Mouse (Mus musculus) heart, embryonic 16.5 days (tissue): ENCODE data around the gene Ccdc88b. TPM values are rescaled to one million over a fixed set of nuclear protein-coding genes. Genes with fewer than 3 reads are reported as not detected.

ENCODE experiments used
- ATAC-seq: fragments of 200-750 bp; cut with Nextera tagmentation; replicated peaks from 2 replicates; pipeline ENCODE4 v1.8.0; 2017; ENCODE audit warnings: moderate number of reproducible peaks; ENCODE audit not compliant: insufficient read depth, low FRiP score; ENCODE audit errors: extremely low read depth
- H3K27ac ChIP-seq: fragments of 300-500 bp; sonication (generic); 2 replicates; pipeline ENCODE4 v1.5.1; 2014; ENCODE audit warnings: mild to moderate bottlenecking, low read length, control low read depth, moderate library complexity
- H3K27me3 ChIP-seq: fragments of 300-500 bp; sonication (generic); 2 replicates; pipeline ENCODE4 v1.6.1; 2014; ENCODE audit warnings: low read length, mixed read lengths; ENCODE audit not compliant: control insufficient read depth, insufficient read depth
- H3K36me3 ChIP-seq: fragments of 300-500 bp; sonication (generic); 2 replicates; pipeline ENCODE4 v1.6.1; 2014; ENCODE audit not compliant: control insufficient read depth, insufficient read depth
- H3K4me1 ChIP-seq: fragments of 300-500 bp; sonication (generic); 2 replicates; pipeline ENCODE4 v1.6.1; 2014; ENCODE audit warnings: low read length, mixed read lengths; ENCODE audit not compliant: control insufficient read depth, insufficient read depth
- H3K4me2 ChIP-seq: fragments of 300-500 bp; sonication (generic); 2 replicates; pipeline ENCODE4 v1.6.1; 2014; ENCODE audit warnings: low read depth, mild to moderate bottlenecking, control low read depth, low read length
- H3K4me3 ChIP-seq: fragments of 300-500 bp; sonication (generic); 2 replicates; pipeline ENCODE4 v1.5.1; 2014; ENCODE audit warnings: mild to moderate bottlenecking, control low read depth, low read length
- H3K9ac ChIP-seq: fragments of 300-500 bp; sonication (generic); 2 replicates; pipeline ENCODE4 v1.6.1; 2014; ENCODE audit warnings: low read length, control low read depth
- H3K9me3 ChIP-seq: fragments of 300-500 bp; sonication (generic); replicated peaks from 2 replicates; pipeline ENCODE4 v1.6.1; 2016; ENCODE audit warnings: low read length; ENCODE audit not compliant: control insufficient read depth
- WGBS: fragments of 180-500 bp; shearing (Covaris S2); extraction: QIAGEN DNeasy Blood & Tissue Kit; methylation state at CpG from one replicate; pipeline ENCODE4 v1.1.7; 2014; 5-methylcytosine and 5-hydroxymethylcytosine counted together
- microRNA-seq: library from miRNA; unstranded; fragments of <30 nt; microRNA quantifications from one replicate; pipeline ENCODE4, GENCODE M21; 2017
- polyA plus RNA-seq: library from polyadenylated mRNA; unstranded; fragments of >200 nt; fragmentation: Nextera tagmentation; extraction: Ambion mirVana; gene quantifications from 2 replicates; pipeline ENCODE4 v1.2.1, GENCODE M21; 2015

Gene Ccdc88b
- polyA plus RNA-seq, 1 experiment from 2014 or later = 3.8 TPM

DNA sequence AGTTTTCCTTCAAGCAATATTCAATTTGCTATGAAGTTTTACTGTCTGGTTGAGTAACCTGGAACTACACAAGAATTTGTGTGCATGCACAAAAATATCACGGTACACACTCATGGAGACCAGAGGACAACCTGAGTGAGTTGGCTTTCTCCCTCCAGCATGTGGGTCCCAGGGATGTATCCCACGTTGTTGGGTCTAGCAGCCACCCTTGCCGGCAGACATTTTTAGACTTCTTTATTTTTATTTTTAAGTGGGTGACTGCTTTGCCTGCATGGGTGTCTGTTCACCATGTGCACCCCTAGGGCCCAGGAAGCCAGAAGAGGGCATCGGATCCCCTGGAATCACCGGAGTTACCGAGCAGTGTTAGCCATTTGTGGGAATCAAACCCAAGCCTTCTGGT is 32.6 kb downstream of the Ccdc88b start:
- Histone ChIP-seq H3K27ac (no peak overlapping the region), H3K4me3 (no peak overlapping the region), H3K36me3 (peaks cover 3% of the 10 kb centered on the region; the same call in 1 of the 2 replicates), H3K4me2 (no peak overlapping the region), H3K4me1 (peaks cover 3% of the 10 kb centered on the region; the same call in 1 of the 2 replicates), H3K27me3 (peaks cover 13% of the 10 kb centered on the region), H3K9ac (no peak overlapping the region), H3K9me3 (no peaks in the 10 kb centered on the region; the same call in none of the 2 replicates)
- ATAC-seq = no peak
- WGBS = 72% methylated on average over 6 of the region's 6 CpGs

DNA sequence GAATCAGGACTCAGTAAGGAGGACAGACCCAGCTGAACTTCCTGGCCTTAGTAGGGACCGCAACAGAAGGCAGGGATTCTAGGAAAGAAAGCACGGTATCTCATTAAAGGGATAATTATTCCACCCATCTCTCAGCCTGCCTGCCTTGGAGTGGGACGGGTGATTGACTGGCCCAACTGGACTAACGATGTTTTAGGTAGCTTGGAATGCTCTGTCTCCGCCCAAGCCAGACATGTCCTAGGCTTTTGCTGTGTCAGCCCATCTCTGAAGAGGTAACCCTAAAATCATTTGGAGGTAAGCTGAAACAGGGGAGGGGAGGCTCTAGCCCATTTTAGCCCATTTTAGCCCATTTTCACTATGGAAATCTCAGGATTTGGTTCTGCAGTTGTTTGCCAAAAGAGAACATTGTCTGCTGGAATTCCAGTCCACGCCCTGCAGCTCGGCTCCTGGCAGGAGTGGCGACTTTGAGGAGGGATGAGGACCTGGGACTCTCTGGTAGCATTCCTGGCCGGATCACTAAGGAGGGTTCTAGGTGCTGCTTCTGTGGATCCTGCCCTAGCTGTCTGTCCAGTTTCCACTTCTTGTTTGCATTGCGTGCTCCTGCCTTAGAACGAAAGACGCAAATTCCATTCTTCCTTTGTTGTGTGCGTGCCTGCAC is 37.3 kb downstream of the Ccdc88b start:
- WGBS = 81% methylated on average over 13 of the region's 13 CpGs
- Histone ChIP-seq H3K4me3 (no peak overlapping the region), H3K36me3 (no peaks in the 10 kb centered on the region), H3K4me2 (no peak overlapping the region), H3K27ac (no peak overlapping the region), H3K9ac (no peak overlapping the region), H3K4me1 (no peaks in the 10 kb centered on the region), H3K9me3 (no peaks in the 10 kb centered on the region; the same call in none of the 2 replicates), H3K27me3 (no peaks in the 10 kb centered on the region; the same call in 1 of the 2 replicates)
- ATAC-seq = no peak

DNA sequence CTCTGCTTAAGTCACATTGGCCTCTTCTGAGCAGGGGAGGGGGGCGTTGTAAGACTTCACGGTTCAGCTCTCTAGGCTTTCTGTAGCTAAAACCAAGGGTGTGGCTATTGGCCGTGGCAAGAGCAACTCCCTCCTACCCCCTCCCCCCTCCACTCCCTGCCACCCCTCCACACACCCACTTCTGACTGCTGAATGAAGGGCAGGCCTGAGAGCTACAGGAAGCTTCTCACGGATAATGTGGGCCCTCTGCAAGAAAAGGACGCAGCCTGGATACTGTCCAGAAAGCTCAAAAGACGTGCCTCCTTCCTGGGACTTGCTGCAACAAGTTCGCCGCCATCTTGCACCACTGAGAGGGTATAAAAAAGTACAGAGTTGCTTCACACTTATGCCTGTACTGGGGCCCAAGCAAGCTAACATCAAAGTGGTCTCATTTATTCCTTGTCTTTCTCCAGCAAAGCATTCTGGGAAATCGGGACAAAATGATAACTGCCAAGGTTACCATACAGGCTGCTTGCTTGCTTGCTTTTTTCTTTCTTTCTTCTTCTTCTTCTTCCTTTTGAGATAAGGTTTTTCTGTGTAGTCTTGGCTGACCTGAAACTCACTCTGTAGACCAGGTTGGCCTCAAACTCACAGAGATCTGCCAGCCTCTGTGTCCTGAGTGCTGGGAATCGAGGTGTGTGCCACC is 38.7 kb downstream of the Ccdc88b start:
- Histone ChIP-seq H3K4me3 (no peak overlapping the region), H3K4me1 (no peaks in the 10 kb centered on the region), H3K27me3 (no peaks in the 10 kb centered on the region; the same call in 1 of the 2 replicates), H3K9me3 (no peaks in the 10 kb centered on the region; the same call in none of the 2 replicates), H3K4me2 (no peak overlapping the region), H3K27ac (no peak overlapping the region), H3K36me3 (no peaks in the 10 kb centered on the region), H3K9ac (no peak overlapping the region)
- 39% methylated on average over 10 of the region's 10 CpGs for WGBS
- no peak for ATAC-seq

DNA sequence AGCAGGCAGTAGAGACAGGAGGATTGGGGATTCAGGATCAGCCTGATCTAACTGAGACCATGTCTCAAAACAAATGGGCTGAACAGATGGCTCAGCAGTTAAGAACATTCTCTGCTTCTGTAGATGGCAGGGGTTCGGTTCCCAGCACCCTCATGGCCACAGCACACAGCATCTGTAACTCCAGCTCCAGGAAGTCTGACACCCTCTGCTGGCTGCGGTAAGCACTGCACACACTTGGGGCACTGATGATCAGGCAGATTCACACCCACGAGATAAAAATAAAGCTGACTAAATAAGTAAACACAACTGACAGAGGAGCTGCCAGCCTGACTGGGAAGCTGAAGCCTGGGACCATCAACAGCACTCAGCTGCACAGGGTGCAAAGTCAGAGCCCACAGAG is 43.1 kb downstream of the Ccdc88b start:
- Histone ChIP-seq H3K4me2 (no peak overlapping the region), H3K36me3 (no peaks in the 10 kb centered on the region), H3K4me3 (no peak overlapping the region), H3K27ac (no peak overlapping the region), H3K27me3 (no peaks in the 10 kb centered on the region), H3K9ac (no peak overlapping the region), H3K9me3 (no peaks in the 10 kb centered on the region; the same call in 1 of the 2 replicates), H3K4me1 (no peaks in the 10 kb centered on the region)
- 73% methylated on average over 3 of the region's 3 CpGs for WGBS
- ATAC-seq = no peak

DNA sequence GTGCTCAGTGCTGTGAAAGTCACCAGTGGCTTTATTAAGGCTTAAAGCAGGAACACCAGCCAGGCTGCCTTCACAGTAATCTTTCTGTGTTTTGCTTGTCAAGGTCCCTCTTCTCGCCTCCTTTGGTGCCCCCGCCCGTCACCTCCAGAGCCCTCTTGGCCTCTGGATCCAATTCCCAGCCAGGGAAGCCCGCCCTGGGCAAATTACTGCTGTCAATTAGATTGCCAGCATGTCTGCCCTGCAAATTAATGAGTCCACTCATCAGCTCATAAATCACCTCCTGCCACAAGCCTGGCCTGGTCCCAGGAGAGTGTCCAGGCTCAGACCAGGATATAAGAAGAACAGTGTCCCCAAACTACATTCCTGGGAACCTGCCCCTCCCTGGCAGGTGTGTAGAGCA is 43.6 kb downstream of the Ccdc88b start:
- Histone ChIP-seq H3K4me1 (no peaks in the 10 kb centered on the region), H3K9me3 (no peaks in the 10 kb centered on the region; the same call in 1 of the 2 replicates), H3K27me3 (no peaks in the 10 kb centered on the region), H3K4me3 (no peak overlapping the region), H3K4me2 (no peak overlapping the region), H3K9ac (no peak overlapping the region), H3K27ac (no peak overlapping the region), H3K36me3 (no peaks in the 10 kb centered on the region)
- 46% methylated on average over 4 of the region's 4 CpGs for WGBS
- no peak for ATAC-seq

Small RNA genes within 50 kb of the gene (microRNA-seq; reads per million reads assigned to microRNA genes)
- gene Mir5046 = not detected

Other genes with a start within 250 kb of the Ccdc88b start
- 20.0 and 20.5 TPM in 2 replicates for gene Rps6ka4, start 17.6 kb downstream of the Ccdc88b start, polyA plus RNA-seq
- gene Trmt112, start 51.5 kb upstream of the Ccdc88b start, polyA plus RNA-seq = 80.0 and 93.0 TPM in 2 replicates
- 383 and 415 TPM in 2 replicates for gene Prdx5, start 51.9 kb upstream of the Ccdc88b start, polyA plus RNA-seq
- gene Esrra, start 63.6 kb upstream of the Ccdc88b start, polyA plus RNA-seq = 43.4 and 48.2 TPM in 2 replicates
- 2.8 and 3.9 TPM in 2 replicates for gene Catsperz, start 67.2 kb upstream of the Ccdc88b start, polyA plus RNA-seq
- 0.50 and 0.95 TPM in 2 replicates for gene Kcnk4, start 76.3 kb upstream of the Ccdc88b start, polyA plus RNA-seq
- 58.4 and 59.2 TPM in 2 replicates for gene Bad, start 83.7 kb upstream of the Ccdc88b start, polyA plus RNA-seq
- 20.8 and 22.3 TPM in 2 replicates for gene Gpr137, start 84.3 kb upstream of the Ccdc88b start, polyA plus RNA-seq
- gene Ppp1r14b, start 116.8 kb upstream of the Ccdc88b start, polyA plus RNA-seq = 68.9 and 104 TPM in 2 replicates
- 16.8 and 21.1 TPM in 2 replicates for gene Plcb3, start 118.3 kb upstream of the Ccdc88b start, polyA plus RNA-seq
- 83.7 and 95.0 TPM in 2 replicates for gene Fkbp2, start 122.3 kb upstream of the Ccdc88b start, polyA plus RNA-seq
- gene Vegfb, start 129.4 kb upstream of the Ccdc88b start, polyA plus RNA-seq = 123 and 171 TPM in 2 replicates
- gene Dnajc4, start 134.4 kb upstream of the Ccdc88b start, polyA plus RNA-seq = 40.3 and 44.1 TPM in 2 replicates
- 34.1 and 36.6 TPM in 2 replicates for gene Nudt22, start 137.9 kb upstream of the Ccdc88b start, polyA plus RNA-seq
- 17.0 and 17.3 TPM in 2 replicates for gene Trpt1, start 137.9 kb upstream of the Ccdc88b start, polyA plus RNA-seq
- 14.3 and 24.7 TPM in 2 replicates for gene Fermt3, start 161.3 kb upstream of the Ccdc88b start, polyA plus RNA-seq
- gene Stip1, start 181.8 kb upstream of the Ccdc88b start, polyA plus RNA-seq = 195 and 202 TPM in 2 replicates
- 61.0 and 64.3 TPM in 2 replicates for gene Macrod1, start 198.6 kb upstream of the Ccdc88b start, polyA plus RNA-seq
- gene Flrt1, start 247.5 kb upstream of the Ccdc88b start, polyA plus RNA-seq = 1.6 and 1.9 TPM in 2 replicates